Mouse (Mus musculus): ENCODE data around the gene Plekha6. TPM values are rescaled to one million over a fixed set of nuclear protein-coding genes. Genes with fewer than 3 reads are reported as not detected.

The Plekha6 gene
- total RNA-seq, 1 experiment from 2014 or later, result 3.5 TPM

DNA sequence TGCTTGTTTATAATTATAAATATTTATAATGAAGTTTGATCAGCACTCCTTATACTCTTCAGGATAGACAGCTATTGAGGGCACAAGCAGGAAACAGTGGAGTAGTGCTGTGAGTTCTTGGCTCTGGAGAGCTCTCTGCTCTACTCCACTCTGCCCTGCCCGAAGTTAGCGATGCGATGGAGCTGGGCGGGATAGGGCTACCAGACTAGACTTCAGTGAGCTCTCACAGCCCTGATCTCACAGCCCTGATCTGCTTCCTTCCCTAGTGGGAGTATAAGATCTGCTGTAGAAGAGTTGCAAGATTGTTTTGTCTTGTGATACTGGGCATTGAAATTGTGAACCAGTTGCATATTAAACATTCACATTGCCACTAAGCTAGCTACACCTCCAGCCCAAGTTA lies 29.1 kb upstream of the Plekha6 start:
- no peak for ATAC-seq (ENCODE audit: extremely low read depth, insufficient number of reproducible peaks, low FRiP score, poor library complexity, severe bottlenecking)

DNA sequence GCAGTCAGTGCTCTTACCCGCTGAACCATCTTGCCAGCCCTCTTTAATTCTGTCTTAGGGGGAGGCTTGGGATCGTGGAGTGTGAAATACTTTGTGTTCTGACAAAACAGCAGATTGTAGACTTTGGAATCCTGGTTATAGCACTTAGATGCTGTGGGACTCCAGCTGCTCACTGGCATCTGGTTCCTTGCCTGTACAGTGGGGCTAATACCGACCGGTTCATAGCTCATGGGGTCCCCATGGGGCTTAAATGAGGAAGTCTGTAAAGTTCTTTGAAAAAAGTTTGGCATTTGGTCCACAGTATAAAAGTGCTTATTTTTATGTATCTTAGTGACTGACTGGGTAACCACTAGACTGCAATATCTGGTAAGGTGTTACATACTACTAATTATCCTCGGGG lies 28.2 kb upstream of the Plekha6 start:
- ATAC-seq (ENCODE audit: extremely low read depth, insufficient number of reproducible peaks, low FRiP score, poor library complexity, severe bottlenecking), result no peak

DNA sequence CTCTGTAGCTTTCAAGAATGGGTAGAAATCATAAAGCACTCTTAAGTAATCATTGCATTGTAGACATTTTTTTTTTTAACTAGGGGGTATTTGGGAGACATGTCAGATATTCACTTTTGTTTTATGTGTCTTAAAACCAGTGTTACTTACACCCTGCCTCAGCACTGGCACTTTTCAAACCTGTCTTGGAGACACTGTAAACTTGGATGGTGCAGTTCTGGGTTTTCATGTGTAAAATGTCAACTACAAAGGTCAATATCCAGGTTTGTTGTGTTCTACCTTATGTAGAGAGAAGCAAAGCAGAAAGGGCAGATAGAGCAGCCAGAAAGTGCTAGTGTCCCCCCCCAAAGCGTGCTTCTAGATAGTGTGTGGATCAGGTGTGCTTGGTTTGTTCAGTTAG lies 25.6 kb upstream of the Plekha6 start:
- no peak for ATAC-seq (ENCODE audit: extremely low read depth, insufficient number of reproducible peaks, low FRiP score, poor library complexity, severe bottlenecking)

DNA sequence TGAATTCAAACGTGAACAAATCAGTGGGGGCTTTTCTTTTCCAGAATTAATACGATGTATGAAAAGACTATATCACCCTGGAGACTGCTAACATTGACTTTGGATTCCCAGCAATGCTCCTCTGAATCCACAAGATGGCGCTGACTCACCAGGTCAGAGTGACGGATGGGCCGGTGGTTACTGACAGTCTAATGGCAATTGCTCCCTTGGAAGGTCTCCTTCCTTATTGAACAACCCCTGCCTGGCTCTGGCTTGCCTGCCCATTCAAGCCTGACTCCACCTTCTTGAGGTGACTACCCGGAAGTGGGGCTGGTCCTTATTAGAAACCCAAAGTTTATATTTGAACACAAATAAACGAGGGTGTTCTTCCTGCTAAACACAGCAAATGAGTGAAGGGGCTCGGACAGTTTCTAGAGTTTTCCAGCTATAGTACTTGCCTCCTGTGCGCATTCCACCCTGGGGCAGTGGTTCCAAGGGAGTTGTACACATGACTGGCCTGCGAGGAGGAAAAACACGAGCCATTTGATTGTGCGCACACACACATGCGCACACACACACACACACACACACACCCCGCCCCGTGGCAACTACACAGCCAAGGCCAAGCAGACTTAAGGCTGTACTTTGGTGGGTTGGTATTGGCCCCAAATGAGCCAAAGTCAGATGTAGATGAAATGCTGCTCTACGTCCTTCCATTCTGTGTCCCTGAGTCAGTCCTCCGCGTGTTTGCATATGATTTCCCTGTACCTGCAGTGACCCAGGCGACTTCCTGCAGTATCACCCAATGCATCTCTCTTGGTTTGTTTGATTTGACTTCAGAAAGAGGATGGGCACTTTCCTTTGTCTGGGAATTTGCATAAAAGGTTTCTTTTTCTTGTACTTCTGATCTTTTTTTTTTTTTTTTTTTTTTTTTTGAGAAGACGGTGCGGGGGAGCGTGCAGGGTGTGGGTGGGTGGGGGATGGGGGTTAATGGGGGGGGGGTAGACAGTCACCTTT lies 17.7 kb upstream of the Plekha6 start:
- ATAC-seq (ENCODE audit: extremely low read depth, insufficient number of reproducible peaks, low FRiP score, poor library complexity, severe bottlenecking), result peak; percentile 94

DNA sequence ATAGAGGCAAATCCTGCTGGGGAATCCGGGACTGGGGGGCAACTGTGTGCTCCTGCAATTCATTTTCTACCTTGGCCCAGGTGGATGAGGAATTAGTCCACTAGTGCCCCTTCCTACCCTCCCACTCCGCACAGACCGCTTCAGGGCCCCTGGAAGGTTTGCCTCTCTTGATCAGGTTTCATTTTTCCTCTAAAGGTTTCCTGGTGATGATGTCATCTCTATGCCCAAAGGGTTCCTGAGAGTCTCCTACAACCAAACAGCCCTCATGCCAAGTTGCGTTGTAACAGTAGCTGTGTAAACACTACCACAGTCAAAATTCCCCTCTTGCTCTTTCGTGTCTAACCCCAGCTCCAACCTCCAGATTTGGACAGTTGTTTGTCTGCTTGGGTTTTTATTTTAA lies 16.7 kb upstream of the Plekha6 start:
- no peak for ATAC-seq (ENCODE audit: extremely low read depth, insufficient number of reproducible peaks, low FRiP score, poor library complexity, severe bottlenecking)

DNA sequence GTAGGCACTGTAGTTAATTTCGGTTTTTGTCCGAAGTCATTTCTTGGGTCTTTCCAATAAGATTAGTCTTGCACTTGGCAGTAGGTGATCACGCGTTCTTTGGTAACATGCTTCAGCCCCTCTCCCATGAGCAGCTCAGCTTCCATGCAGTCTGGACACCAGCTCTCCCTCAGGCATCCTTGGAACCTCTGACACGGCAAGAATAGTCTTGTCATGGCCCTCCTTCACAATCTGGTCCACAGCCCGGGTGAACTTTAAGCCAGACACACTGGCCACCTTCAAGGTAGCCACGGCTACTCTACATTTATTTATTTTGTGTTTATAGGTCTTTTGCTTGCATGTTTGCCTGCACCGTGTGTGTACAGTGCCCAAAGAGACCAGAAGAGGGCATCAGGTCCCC lies 15.9 kb upstream of the Plekha6 start:
- ATAC-seq (ENCODE audit: extremely low read depth, insufficient number of reproducible peaks, low FRiP score, poor library complexity, severe bottlenecking), result no peak

DNA sequence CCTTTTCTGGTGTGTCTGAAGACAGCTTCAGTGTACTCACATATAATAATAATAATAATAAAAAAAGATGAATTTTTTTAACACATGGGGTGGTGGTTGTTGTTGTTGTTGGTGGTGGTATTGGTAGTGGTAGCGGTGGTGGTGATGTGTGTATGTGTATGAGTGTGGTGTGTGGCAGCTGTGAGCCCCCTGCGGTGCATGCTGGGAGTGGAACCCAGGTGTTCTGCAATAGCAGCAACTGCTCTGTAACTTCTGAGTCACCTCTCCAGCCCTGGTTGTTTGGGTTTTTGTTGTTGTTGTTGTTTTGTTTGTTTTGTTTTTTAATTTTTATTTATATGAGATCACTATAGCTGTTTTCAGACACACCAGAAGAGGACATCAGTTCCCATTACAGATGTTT lies 13.5 kb upstream of the Plekha6 start:
- ATAC-seq (ENCODE audit: extremely low read depth, insufficient number of reproducible peaks, low FRiP score, poor library complexity, severe bottlenecking), result no peak

DNA sequence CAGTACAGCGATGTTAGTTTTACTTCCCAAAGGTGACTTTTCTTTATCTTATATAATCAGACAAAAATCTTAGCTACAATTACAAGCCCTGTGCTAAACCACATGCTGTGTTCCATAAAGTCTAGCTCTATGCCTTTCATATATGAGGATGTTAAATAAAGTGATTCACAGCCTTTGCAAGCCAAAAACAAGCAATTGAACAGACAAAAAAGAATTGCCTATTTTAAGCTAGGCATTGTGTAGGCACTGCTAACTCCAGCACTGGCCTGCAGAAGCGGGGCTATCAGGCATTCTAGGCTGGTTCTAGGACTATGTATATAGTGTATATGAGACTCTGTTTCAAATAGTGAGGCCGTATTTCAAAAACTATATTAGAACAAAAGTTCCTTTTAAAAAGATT lies 11.8 kb upstream of the Plekha6 start:
- no peak for ATAC-seq (ENCODE audit: extremely low read depth, insufficient number of reproducible peaks, low FRiP score, poor library complexity, severe bottlenecking)

DNA sequence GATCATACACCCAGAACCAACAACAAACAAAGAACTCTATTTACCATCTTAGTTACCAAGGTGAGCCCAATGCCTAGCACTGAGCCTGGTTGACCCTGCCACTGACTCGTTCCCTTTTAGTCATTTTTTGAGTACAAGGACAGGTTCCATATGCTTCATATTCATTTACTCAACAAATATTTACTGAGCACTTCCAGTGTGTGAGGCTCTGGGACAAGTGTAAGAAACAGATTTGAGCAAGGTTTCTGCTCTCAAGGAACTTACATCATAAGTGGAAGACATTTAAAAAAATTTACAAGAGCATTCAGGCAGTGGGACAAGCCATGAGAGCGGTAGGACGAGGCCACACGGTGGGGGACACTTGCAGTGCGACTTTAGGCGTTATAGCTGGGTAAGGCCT lies 8.7 kb upstream of the Plekha6 start:
- ATAC-seq (ENCODE audit: extremely low read depth, insufficient number of reproducible peaks, low FRiP score, poor library complexity, severe bottlenecking), result no peak

DNA sequence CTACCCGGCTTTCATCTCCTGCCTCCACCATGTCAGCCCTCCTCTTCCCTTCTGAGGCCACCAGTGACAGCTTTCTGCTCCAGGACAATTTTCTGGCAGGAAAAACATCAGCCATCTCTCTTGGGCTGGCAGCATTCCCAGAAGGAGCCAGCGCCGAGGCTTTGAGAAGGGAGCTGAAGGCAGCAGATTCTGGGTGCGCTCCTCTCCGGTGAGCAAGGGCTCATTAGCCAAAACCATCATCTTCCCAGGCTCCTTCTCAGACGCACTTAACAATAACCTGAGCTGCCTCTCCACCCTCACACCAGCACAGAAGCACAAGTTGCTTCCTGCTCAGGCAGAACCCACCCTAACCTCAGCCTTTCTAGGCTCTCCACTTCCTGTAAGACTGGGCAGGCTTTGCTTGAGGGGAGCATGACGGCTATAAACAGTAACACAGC lies 4.9 kb upstream of the Plekha6 start:
- ATAC-seq (ENCODE audit: extremely low read depth, insufficient number of reproducible peaks, low FRiP score, poor library complexity, severe bottlenecking), result peak; percentile 84

DNA sequence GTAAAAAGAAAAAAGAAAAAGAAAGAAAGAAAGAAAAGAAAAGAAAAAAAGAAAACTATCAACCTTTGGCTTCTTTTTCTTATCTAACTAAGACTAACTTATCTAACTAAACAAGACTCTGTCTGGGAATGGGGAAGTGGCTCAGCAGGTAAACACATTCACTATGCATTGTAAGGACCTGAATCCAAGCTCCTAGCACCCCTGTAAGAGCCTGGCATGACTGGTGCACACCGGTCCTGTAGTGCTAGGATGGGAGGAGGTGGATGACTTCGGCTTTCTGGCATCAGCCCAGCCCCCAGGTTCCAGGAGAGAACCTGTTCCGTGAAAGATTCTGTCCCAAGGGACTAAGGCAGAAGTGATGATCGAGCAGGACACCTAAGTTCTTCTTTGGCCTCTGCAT lies 2.5 kb upstream of the Plekha6 start:
- no peak for ATAC-seq (ENCODE audit: extremely low read depth, insufficient number of reproducible peaks, low FRiP score, poor library complexity, severe bottlenecking)

DNA sequence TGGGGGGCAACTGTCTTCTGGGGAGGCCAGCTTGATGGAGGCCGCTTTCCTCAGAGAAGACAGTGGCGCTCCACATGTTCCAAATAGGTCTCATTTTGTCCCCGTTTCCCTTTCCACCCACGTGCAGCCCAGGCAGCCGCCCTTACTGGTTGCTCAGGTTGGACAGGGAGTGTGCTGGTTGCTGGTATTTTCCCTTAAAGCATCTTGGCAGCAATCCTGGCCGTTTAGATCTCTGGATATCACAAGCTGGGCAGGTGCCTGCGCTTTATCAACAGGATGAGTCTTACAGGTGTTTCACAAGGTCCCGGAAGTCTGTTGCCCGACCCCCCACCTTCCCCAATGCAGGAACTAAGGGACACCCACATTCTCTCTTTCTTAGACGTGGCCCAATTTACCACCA lies 2.0 kb upstream of the Plekha6 start:
- no peak for ATAC-seq (ENCODE audit: extremely low read depth, insufficient number of reproducible peaks, low FRiP score, poor library complexity, severe bottlenecking)

DNA sequence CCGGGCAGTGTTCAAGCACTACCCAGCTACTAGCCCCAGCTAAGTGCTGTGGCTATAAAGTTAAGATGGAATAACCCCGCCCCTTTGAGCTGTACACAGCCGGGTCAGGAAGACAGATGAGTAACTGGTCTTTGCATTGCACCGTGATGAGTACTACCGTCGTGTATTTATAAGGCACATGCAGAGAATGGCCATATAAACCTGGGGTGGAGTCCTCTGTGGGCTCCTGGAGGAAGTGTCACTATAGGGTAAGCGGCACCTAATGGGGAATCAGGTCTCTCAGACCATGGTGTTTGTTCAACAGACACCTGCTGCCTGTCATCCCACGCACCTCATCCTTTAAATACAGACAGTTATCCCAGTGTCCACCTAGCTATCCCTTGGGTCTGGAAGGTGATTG lies 1.0 kb upstream of the Plekha6 start:
- no peak for ATAC-seq (ENCODE audit: extremely low read depth, insufficient number of reproducible peaks, low FRiP score, poor library complexity, severe bottlenecking)

DNA sequence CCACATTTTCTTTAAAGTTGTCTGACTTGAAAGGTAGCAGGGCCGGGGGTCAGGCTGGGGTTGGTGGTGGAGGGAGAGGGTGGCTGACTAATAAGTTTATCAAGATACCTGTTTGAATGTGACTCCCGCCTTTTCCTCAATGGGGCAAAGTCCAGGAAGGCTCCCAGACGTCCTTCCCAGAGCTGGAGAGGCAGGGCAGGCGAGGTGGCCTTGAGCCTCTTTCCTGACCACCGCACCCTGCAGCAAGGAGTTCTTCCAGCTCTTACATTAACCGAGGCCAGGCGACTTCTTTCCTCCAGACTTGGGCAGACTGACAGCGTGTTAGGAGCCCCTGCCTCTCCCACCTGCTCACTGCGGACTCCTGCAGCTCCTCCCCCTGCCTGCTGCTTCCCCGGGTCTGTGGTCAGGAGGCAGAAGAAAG lies 591 bp downstream of the Plekha6 start:
- no peak for ATAC-seq (ENCODE audit: extremely low read depth, insufficient number of reproducible peaks, low FRiP score, poor library complexity, severe bottlenecking)

DNA sequence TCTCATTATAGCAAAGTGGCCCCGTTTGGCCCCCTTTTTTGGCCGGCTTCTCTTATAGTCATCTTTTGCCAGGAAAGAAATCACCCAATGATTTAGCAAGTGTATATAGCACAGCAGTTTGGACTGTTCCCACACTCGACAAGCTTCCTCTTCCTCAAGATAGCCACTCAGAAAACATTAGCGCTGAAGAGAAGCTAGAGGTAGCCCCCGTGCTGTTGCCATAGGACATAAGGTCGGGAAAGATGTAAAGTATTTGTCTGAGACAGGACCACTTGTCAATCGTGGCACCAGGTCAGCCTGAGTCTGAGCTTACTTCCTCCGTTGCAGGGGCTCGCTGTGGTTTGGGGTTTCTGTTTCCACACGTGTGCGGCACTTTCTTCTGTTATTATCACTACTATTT lies 1.1 kb downstream of the Plekha6 start:
- no peak for ATAC-seq (ENCODE audit: extremely low read depth, insufficient number of reproducible peaks, low FRiP score, poor library complexity, severe bottlenecking)

DNA sequence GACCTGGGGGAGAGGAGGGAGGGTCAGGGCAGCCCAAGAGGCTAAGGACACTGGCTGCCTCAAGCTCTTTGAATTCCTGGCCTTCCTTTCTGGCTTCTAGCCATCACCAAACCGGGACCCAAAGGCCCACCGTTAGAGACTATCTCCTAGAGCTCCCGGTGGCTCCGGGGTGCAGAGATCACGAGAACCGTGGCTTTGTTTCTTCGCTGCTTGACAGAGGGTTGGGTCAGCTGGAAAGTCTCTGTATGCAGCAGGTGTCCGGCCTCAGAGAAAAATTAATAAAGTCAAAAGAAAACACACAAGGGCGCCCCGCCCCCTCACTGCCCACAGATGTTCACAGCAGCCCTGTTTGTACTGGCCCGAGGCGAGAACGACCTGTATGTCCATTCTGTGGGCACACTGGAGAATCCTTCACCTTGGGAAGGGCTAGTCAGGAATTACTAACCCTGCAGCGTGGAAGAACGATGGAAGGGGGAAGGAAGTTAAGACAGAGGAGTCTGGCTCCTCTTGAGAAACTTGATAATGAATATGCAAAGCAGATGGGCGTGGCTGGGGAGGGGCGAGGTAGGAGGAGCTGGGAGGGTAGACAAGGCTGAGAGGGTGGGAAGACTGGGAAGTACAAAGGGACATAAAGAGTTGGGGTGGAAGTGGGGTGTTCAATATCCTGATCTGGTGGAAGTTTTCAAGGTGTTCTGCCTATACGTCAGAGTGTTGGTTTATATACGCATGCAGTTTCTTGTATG lies 4.5 kb downstream of the Plekha6 start:
- no peak for ATAC-seq (ENCODE audit: extremely low read depth, insufficient number of reproducible peaks, low FRiP score, poor library complexity, severe bottlenecking)

DNA sequence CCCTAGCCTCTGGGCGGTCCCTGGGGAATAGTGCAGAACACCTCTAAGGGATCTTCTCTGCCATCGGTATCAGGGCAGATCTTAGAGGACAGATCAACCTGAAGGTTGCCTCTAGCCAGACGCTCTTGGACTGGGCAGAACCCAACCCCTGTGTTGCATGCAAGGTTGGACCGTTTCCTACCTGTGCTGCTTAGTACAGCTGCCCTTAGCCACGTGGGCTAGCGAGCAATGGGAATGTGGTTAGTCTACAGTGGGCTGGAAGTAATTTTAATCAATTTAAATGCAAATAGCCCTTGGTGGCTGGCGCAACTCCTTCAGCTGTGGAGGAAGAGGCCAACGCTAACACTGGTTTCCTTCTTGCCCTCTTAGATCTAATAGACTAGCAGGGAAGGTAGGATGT lies 6.2 kb downstream of the Plekha6 start:
- no peak for ATAC-seq (ENCODE audit: extremely low read depth, insufficient number of reproducible peaks, low FRiP score, poor library complexity, severe bottlenecking)

DNA sequence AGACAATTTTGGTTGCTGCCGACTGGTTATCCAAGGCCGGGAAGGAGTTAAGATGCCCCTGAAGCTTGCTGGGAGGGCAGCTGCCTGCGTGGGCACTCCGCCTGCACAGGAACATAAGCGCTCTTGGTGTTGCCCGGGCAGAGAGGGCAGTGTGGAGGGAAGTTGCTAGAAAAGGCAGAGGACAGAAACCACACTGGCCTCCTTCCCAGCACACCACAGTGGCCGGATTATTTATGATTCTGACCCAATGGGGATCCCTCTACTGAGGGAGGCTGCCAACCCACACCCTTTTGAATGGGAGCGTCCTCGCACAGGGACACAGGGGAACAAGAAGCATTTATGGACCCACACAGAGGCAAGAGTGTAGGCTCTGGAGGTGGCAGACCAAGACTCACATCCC lies 7.3 kb downstream of the Plekha6 start:
- no peak for ATAC-seq (ENCODE audit: extremely low read depth, insufficient number of reproducible peaks, low FRiP score, poor library complexity, severe bottlenecking)

DNA sequence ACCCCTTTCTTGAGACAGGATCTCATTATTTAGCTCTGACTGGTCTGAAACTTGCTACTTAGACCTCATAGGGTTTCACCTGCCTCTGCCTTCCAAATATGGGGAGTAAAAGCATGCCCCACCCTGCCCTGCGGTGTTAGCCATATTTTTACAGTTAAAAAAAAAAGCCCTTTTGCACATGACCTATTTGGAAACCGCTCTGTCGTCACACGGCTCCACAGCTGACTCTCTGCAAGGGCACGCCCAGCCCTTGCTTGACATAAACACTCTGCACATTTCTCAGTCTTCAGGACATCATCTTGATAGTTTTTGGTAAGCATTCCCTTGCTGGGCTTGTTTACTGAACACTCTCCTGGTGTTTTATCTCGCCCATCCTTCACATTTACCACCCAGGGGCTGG lies 11.1 kb downstream of the Plekha6 start:
- ATAC-seq (ENCODE audit: extremely low read depth, insufficient number of reproducible peaks, low FRiP score, poor library complexity, severe bottlenecking), result no peak

DNA sequence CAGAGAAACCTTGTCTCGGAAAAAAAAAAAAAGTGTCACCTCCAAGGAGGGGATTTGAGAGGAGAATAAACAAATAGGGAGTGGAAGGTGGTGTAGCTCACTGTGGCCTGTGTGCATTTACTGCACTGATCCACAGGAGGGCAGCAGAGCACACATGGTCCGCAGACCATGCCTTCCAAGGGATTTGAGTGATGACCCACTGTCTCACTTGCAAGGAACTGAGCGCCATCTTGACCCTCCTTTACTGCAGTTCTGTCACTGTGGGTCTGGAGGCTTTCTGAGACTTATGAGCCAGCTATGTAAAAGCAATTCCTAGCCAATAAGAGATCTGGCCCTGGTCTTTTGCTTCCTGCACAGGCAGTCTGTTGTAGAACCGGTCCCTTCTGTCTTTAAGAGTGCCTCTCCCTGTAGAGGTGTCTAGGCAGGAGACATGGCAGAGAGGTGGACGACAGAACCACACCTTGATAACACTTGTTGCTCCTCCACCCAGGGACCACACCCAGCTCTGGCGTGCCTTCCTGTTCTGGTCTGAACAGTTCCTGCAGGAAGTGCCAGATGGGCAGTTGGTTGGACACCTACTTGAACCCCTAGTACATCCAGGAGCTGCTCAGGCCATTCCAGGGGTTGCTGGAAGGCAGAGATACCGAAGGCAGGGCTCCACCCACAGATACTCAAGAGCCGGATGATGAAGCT lies 13.6 kb downstream of the Plekha6 start:
- peak; percentile 64 for ATAC-seq (ENCODE audit: extremely low read depth, insufficient number of reproducible peaks, low FRiP score, poor library complexity, severe bottlenecking)

All from neutrophil, adult 5-6 weeks (primary cell).